Mouse (Mus musculus): ENCODE results near the gene Lrch1. TPM values are rescaled to one million over a fixed set of nuclear protein-coding genes. Genes with fewer than 3 reads are reported as not detected.
A peak's percentile ranks its signal among the peaks of the same experiment; 100 is the strongest.

Gene Lrch1
- 10 to 100 TPM; 26.2 to 28.4 (median 27.1) TPM for polyA plus RNA-seq (2017; shearing (Covaris generic))

DNA sequence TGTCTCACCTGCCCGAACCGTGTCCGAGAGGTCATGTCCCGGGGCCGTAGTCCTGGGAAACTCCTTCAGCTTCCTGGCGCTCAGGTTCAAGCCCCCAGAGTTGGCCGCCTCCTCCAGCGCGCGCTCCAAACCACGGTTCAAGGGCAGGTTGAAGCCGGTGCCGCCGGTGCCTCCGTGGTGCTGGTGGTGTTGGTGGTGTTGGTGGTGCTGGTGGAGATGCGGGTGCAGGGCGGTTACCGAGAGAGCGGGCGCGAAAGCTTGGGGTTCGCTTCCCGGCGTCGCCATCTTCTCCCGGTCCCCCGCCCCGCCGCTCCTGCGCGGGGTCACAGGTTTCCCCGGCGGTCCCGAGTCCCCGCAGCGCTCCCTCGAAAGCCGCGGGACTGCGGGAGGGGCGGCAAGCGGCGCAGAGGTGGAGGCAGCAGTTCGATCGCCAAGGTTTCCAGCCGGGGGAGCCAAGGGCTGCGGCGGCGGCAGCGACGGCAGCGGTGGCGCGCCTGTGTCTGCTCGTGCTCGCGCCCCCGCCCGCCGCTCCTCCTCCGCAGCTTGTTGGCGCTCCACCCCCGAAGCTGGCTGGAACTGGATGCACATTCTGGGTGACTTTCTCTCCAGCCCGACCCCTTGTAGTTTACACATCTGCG is at the start of gene Lrch1:
TSS of gene Lrch1 (minus strand) at position 501 of the 638 bp plus-strand sequence.
- ATAC-seq, result peak; percentile 52

- no peak for ATAC-seq
Measured at GRCm38 (mm10) chr14:74997041-74997440, 49.4 kb upstream of the Lrch1 start.

DNA sequence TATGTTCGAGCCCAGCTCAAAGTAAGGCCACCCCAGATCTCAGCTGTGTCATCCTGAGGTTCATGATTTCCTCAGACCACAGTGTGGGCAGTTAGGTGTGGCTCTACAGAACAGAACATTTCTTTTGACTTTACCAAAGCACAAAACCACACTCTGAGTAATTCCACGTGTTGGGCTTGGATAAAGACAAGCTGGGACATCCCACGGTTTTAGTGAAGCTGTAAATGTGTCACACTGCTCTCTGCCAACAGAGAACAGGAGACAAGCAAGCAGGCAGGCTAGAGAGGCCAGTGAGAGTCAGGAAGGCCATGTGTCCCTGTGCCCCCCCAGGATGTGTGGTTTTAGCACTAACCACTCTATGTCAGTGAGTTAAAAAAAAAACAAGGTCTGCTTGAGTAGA is 48.9 kb upstream of the Lrch1 start:
- no peak for ATAC-seq

DNA sequence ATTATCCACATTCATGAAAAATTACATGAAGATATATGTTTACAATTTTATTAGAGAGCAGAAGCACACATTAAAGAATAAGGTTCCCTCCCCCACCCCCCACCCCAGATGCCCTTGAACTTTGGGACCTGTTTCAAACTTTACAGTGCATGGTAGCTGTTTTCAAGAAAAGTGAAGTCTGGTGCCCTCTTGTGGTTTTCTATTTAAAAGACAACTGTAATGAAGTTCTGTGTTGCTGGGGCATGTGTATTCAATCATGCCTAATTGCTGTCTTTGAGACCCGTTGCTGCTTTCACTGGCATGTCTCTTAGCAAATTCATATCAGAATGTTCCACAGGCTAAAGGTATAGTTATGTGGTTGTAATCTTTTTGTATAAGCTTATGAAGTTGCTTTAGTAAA is 42.8 kb upstream of the Lrch1 start:
- ATAC-seq, result peak; percentile 84

GRCm38 (mm10) chr14:74989909-74990308 is 42.2 kb upstream of the Lrch1 start:
- no peak for ATAC-seq

GRCm38 (mm10) chr14:74989322-74989721 is 41.6 kb upstream of the Lrch1 start:
- ATAC-seq, result no peak

DNA sequence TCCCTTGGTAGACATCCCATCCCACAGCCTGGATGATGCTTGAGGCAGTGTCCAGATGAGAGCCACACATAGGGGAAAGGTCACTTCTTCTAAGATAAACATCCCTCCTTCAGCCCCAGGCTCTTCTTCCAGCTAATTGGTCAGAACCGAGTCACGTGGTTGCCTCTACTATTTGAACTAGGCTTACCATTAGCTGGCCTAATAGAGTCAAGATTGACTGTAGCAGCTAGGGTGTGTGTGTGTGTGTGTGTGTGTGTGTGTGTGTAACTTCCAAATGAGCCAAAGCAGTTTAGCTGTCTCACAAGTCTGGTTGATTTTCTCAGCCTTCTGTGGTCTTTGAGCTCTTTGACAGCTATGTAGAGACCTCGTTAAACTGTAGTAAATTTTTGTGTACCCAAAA is 38.9 kb upstream of the Lrch1 start:
- no peak for ATAC-seq

GRCm38 (mm10) chr14:74985658-74986057 is 38.0 kb upstream of the Lrch1 start:
- no peak for ATAC-seq

- ATAC-seq, result peak; percentile 94
Measured at GRCm38 (mm10) chr14:74984817-74985391, 37.2 kb upstream of the Lrch1 start.

DNA sequence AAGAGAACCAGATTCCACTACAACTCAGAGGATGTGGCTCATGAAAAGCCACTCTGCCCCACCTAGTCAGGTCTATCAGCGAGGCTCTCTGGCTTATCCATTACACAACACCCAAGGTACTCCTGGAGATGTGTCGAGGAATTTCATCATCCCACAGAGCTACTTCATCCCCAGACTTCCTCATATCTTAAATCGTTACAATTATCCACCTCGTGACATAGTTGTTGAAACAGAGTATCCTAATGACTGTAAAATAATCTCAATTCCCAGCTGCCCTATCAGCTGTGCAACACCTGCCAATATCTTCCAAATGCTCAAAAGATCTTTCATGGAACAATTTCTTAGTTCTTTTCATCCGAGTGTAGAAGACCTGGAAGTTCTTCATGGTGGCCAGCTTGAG is 35.4 kb upstream of the Lrch1 start:
- ATAC-seq, result no peak

GRCm38 (mm10) chr14:74981016-74981415 is 33.3 kb upstream of the Lrch1 start:
- no peak for ATAC-seq

GRCm38 (mm10) chr14:74976972-74977371 is 29.3 kb upstream of the Lrch1 start:
- ATAC-seq, result no peak

GRCm38 (mm10) chr14:74974136-74974651 is 26.5 kb upstream of the Lrch1 start:
- ATAC-seq, result peak; percentile 46

DNA sequence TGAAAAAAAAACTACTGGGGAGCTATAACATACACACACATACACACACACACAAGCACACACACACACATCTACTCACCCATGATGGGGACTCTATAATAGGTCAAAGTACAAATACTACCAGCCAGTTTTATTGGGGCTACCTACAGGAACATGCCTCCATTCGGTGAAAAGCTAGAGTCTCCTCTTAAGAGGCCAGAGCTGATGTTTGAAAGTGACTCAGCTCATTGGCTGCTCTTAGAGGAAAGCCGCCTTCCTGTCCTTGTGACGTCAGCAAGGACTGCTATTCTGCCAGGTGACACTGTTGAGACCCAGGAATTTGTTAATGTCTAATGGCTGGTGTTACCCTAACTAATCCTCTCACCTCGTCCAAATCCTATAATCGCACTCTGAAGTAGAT is 25.0 kb upstream of the Lrch1 start:
- ATAC-seq, result no peak

- ATAC-seq, result no peak
Measured at GRCm38 (mm10) chr14:74972216-74972615, 24.5 kb upstream of the Lrch1 start.

DNA sequence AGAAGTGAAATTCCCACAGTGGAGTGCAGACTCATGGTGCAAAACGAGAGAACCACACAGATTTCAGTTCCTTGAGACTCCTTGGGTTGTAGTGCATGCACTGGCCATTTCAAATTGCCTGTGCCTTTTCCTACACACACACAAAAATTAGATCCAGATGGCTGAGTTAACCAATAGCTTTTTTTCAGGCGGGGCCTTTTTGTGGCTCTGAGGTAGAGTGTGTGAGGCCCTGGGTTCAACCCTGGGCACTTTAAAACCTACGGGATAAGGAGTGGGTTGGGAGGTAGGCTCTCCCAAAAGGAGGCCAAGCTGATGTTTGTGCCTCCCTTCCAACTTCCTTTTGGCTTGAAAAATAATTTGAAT is 15.7 kb upstream of the Lrch1 start:
- no peak for ATAC-seq

- no peak for ATAC-seq
Measured at GRCm38 (mm10) chr14:74962713-74963401, 15.2 kb upstream of the Lrch1 start.

DNA sequence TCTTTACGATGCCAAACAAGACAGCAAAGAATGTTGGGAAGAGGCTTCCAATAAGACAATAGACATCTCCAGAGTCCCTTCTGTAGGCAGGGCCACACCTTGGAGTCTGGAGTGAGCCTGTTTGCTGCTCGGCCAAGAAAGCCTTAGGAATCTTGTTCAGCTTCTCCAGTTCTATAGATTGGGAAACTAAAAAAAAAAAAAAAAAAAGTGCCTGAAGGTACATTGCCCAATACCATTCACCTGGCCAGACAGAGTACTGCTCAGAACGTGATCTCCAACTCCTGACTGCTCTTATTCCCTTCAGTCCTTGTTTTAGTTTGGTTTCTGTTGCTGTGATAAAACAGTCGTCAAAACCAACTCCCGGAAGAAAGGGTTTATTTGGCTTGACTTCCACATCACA is 12.9 kb upstream of the Lrch1 start:
- ATAC-seq, result no peak

GRCm38 (mm10) chr14:74956702-74957101 is 9.0 kb upstream of the Lrch1 start:
- no peak for ATAC-seq

GRCm38 (mm10) chr14:74956234-74956633 is 8.6 kb upstream of the Lrch1 start:
- ATAC-seq, result no peak

DNA sequence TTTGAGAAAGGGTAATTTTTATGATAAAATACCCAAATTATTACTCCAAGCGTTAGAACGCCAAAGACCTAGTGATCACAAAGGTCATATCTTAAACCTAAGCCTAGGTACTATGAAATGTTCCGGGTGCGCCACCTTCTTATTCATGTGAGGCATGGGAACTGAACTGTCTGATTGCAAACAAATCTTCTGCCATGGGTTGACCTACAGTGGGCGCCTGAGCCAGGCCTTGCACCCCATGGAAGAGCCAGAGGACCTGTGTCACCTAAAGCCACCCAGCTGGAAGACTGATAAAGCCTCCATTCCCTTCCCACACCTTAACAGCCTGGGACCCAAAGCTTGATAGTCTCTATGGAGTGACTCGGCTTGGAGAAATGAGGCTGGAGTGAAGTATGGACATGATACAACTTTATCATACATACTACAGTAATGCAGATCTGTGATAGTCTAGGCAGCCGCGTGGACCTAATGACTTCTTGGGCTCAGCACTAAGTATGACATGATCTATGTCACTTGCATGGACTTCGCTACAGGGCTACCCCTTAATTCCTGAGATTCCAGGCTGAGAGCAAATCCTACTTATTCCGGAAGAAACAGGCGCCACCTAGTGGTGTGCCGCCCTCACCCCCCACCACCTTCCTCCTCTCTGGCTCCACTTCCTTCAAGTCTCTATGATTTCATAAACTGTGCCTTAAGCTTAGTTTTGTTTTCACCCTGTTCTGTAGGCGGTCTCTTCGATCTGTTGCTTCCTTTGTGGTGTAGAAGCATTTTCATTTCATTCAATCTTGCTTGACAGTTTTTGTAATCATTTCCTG is 957 bp upstream of the Lrch1 start:
- ATAC-seq, result peak; percentile 75

DNA sequence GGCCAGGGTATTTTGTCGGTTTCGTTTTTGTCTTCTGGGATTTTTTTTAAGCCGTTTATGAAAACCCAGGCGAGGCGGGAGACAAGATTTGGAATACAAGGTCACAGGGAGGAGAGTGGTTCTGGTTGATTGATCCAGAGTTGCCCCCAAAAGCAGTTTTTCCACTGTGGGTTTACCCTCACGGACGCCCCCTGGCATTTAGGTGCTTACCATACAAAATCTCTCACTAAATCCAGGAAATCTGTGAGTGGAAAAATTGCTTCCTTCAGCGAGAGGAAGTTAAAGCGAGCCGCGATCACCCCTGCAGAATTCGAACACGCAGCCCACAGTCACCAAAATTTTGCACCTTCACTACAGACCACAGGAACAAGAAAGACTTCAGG is 329 bp upstream of the Lrch1 start:
- no peak for ATAC-seq

- peak; percentile 53 for ATAC-seq
Measured at GRCm38 (mm10) chr14:74946751-74947375, 813 bp downstream of the Lrch1 start.
